Mouse (Mus musculus): ENCODE data around the gene Pipox.

- TF ChIP-seq CTCF (conservative IDR thresholded peaks at IDR 0.05; ENCODE audit: insufficient read depth, insufficient read length, low read depth, low read length) (no peak), POLR2A (IDR thresholded peaks at IDR 0.05; ENCODE audit: low read depth, low read length) (no peak)
Observed at GRCm38 (mm10) chr11:77931541-77932433, 37.9 kb upstream of the Pipox start.

Measured in kidney, adult 2 months (tissue).